Mouse (Mus musculus) cerebellum, postnatal 4 days (tissue): Measurements from ENCODE around the gene Haus2.

ENCODE experiments used
- DNase-seq, 2 experiments: peaks; one replicate each; pipeline ENCODE4 v3.0.0; 2022; ENCODE audit warnings: low spot score in 2 of 2, mixed read lengths in 1 of 2

The Haus2 gene

GRCm38 (mm10) chr2:120616279-120617163, 7.3 kb downstream of the Haus2 start:
- no peak for DNase-seq

DNA sequence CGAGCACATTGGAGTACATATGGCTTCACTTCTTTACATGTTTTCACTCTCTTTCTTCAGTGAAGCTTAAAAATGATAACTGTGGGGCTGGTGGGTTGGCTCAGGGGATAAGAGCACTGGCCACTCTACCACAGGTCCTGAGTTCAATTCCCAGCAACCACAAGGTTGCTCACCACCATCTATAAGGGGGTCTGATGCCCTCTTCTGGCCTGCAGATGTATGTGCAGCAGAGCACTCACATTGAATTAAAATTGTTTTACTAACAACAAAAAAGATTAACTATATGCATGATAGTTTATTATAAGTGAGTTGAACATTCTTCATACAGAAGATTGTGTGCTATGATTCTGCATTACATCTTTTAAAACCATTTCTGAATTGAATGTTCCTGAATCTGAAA, 10.4 kb downstream of the Haus2 start:
- DNase-seq: no peak

GRCm38 (mm10) chr2:120622920-120623319, 13.7 kb downstream of the Haus2 start:
- DNase-seq: no peak

DNA sequence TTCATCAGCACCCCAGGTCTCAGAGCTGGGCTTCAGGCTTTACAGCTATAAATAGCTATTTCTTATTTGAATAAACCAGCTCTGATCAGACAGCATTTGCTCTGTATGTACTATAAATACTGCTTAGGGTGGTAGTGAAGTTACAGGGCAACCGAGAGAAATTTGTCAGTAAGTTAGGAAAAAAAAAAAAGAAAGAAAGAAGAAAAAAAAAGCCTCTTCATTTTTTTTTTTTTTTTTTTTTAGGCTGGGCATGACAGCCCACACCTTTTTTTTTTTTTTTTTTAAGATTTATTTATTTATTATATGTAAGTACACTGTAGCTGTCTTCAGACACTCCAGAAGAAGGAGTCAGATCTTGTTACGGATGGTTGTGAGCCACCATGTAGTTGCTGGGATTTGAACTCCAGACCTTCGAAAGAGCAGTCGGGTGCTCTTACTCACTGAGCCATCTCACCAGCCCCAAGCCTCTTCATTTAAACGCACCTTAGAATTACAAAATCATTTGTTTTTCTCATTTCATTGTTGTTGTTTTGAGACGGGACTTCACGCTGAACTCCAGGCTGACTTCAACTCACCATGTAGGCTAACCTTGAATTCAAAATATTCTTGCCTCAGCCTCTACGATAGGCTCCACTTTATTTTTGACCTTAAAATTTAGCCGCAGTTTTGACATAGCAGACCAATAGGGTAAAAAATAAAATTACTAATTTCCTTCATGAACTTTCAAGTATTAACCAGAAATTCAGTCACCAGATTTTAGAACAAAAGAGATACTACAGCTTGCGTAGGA, 19.1 kb downstream of the Haus2 start:
- DNase-seq: no peak

DNA sequence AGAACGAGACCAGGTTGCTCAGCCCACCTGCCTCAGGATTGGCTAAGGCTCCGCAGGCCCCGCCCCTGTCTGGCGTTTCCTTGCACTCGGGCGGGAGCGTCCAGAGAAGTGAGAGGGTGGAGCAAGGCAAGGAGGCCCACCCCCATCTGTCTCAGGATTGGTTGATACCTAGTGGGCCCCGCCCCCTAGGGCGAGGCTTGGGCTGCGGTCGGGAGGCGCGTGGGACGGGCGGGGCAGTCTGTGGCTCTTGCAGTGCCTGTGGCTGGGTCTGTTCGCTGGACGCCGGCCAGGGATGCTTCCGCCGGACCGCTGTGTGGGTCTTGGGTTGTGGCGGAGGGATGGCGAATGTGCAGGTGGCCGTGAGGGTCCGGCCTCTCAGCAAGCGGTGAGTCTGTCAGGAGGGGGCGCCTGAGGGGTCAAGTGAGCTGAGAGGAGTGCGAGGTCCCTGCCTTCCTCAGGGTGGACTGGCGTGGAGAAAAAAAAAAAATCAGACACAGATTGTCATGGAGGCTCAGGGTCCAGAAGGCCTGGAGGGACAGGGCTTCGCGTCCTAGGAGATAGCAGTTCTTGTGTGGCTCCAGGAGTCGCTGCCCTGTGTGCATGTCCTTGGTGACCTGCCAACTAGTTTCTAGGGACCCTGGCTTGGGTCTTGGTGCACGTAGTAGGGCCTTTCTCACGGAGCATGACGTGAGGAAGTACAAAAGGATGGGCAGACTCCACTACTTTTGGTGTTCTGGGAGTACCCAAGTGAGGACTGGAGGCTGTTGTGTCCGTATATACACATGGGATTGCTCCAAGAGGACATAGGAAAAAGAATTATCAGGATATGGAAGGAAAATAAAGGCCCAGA, 19.9 kb downstream of the Haus2 start, which contains the start of gene Stard9:
Gene Stard9 (plus strand): TSS at position 236 of the 850 bp plus-strand sequence.
- DNase-seq: peak; percentile 93 to 98

DNA sequence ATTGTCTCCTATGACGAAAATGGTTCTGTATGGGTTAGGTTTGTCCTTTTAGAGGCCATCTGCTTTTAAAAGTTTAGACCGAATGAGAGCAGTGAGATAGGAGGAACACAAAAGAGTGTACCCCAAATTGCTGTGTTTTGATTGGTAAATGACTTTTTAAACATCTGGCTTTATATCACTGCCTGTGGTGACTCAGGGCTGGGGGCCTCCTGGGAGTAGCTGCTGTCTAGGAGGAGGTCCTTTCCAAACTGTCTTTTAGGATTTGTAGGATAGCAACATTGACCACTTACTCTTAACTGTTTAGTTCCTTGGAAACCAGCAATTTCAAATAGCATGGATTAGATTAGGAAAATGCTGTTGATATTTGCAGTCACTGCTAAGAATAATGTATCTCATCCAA, 21.1 kb downstream of the Haus2 start:
- DNase-seq: no peak

DNA sequence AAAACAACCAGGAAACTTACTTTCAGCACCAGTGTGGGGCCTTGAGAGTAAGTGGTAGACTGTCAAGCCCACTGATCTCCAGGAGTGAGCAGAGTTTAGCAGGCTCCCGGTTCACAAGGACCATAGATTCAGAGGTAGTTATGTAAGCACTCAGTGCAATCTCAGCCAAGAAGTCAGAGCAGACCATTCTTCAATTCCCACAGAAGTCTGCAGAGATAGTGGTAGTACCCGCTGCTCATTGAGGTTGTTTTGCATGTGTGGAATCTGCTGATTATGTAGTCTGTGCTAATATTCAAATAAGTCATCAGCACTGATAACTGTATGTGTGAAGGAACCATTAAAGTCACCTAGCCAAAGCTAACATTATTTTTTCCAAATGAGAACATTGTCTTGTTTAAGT, 21.5 kb downstream of the Haus2 start:
- DNase-seq: no peak

DNA sequence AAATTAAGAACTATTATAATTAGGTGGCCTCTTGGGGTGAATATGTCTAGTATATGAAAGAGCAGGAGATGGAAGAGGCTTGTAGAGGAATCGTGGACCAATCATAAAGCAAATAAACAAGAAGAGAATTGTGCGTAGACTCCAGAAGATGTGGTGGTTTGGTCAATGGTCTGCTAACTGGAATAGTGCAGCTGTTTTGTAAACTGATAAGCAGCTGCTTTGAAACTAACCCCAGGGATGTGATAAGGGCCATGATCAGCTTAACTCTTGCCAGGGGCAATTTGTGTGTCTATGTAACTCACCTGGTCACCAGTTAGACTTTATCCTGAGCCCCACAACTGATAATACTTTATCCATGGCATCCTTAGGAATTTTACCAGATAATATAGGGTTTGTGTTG, 22.3 kb downstream of the Haus2 start:
- DNase-seq: no peak

GRCm38 (mm10) chr2:120631957-120632356, 22.8 kb downstream of the Haus2 start:
- no peak for DNase-seq

DNA sequence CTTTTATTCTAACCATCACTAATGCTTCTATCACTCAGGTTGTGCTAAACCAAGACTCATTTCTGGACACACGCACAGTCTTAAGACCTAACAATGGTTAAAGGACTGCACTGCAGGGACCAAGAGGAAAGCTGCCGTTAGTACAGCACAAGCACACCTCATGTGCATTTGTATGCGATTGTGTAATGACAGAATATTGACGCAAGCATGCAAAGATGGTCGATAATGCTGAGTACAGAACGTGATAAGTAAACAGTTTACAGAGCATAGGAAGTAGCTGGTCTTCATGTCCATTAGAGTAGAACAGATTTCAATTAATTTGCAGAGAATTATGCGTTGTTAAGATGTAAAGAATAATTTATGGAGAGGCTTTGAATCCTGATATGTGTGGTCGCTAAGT, 31.7 kb downstream of the Haus2 start:
- DNase-seq: no peak

- DNase-seq: peak in 1 of 2 experiments; percentile 23
Observed at GRCm38 (mm10) chr2:120643836-120644235, 34.7 kb downstream of the Haus2 start.

GRCm38 (mm10) chr2:120646777-120647176, 37.6 kb downstream of the Haus2 start:
- no peak for DNase-seq

DNA sequence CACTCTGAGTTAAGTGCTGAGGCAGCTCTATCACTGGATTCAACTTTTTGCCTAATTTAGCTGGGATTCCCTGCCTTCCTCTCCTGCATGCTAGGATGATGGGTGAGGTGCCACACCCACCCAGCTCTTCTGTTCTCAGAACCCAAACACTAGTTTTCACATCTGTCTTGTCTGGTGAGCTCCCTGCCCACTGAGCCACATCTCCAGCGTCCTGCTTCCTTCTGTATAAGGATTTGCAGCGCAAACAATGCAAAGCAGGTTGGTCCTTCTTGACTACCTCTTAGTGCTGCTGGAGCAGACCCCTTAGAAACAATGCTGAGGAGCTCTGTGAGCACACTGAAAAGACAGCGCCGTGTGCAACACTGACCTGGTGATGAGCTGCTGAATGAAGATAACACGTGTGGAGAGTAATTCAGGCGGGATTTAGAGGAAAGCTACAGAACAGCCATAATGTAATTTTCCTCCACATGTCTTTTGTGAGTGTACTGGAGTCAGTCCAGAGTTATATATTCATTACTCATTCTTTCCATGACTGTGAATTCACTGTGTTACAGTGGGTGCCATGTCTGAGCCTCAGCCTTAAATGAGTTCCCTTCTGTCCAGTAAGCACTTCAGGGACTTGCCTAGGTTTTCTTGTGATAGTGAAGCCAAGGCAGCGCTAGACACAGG, 43.2 kb downstream of the Haus2 start:
- DNase-seq: no peak

GRCm38 (mm10) chr2:120652925-120653284, 43.7 kb downstream of the Haus2 start:
- no peak for DNase-seq

GRCm38 (mm10) chr2:120654693-120655092, 45.5 kb downstream of the Haus2 start:
- DNase-seq: no peak

- no peak for DNase-seq
Observed at GRCm38 (mm10) chr2:120655905-120656304, 46.7 kb downstream of the Haus2 start.

GRCm38 (mm10) chr2:120656711-120657110, 47.5 kb downstream of the Haus2 start:
- no peak for DNase-seq

DNA sequence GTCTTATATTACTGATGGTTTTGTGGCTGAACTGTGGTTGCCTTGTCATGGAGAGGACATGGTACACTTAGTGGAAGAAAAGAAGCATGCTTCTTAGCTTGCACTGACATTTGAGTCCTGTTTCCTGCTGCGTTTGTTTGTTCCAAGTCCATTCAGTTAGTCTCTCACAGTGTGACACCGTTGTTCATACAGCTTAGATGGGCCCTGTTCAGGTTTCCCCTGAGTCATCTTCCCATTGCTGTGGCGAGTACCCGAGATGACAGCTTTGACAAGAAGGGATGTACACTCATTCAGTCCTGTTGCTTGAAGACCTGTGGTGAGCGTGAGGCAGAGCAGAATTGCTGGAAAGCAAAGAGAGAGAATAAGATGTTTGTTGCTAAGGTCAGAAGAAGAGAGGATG, 49.3 kb downstream of the Haus2 start:
- no peak for DNase-seq

DNA sequence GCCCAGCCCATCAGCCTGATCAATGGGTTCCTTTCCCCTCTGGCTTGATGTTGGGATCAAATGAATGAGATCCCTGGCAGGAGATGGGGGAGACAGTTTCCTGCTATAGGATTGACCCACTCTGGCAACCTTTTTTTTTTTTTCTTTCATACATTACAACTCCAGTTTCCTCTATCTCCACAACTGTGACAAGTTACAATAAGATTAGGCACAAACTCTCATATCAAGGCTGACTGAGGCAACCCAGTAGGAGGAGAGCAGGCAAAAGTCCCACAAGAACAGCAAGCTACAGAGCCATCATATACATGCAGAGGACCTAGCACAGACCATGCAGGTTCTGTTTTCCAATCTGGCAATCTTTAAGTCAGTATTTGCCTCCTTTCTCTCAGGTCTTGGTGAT, 50.1 kb downstream of the Haus2 start:
- no peak for DNase-seq

GRCm38 (mm10) chr2:120660486-120661078, 51.4 kb downstream of the Haus2 start:
- no peak for DNase-seq

GRCm38 (mm10) chr2:120662766-120663165, 53.6 kb downstream of the Haus2 start:
- DNase-seq: no peak
